19 mouse cellular contexts compared by ENCODE assay signal in genomic region chr8:13113232-13113631, GRCm38 (mm10). TPM values are rescaled to one million over a fixed set of nuclear protein-coding genes. Genes with fewer than 3 reads are reported as not detected.
"Had no signal": no experiment of that assay in that cellular context is flagged by ENCODE, and none has a peak within 500 bp of the region (broad histone marks: within the 10 kb centered on the region; RNA-seq: fewer than 3 reads in every experiment).

No protein-coding gene starts in this region.

- DNase-seq: lung, adult 18-20 months; lung, embryonic 14.5 days; lung, postnatal 10 days; lung, postnatal 4 days; midbrain, embryonic 14.5 days; retina, postnatal 1 day; right cerebral cortex, adult 18-20 months; right cerebral cortex, postnatal 25 days; right cerebral cortex, postnatal 4 days; spleen, adult 18-20 months; thymus, adult 18-20 months; thymus, postnatal 14 days; thymus, postnatal 36 days had no signal

- H3K4me3 ChIP-seq: midbrain, embryonic 10.5 days; myocyte; neural tube, embryonic 13.5 days; neural tube, embryonic 15.5 days had no signal

- ATAC-seq: midbrain, embryonic 16.5 days had no signal

- H3K4me2 ChIP-seq: lung, embryonic 14.5 days; neural tube, embryonic 13.5 days; neural tube, embryonic 15.5 days had no signal

- H3K9me3 ChIP-seq: midbrain, embryonic 10.5 days; neural tube, embryonic 13.5 days; neural tube, embryonic 15.5 days had no signal

- H3K27me3 ChIP-seq: neural tube, embryonic 13.5 days; neural tube, embryonic 15.5 days had no signal

- H3K9ac ChIP-seq: lung, embryonic 14.5 days; neural tube, embryonic 13.5 days; neural tube, embryonic 15.5 days had no signal

- H3K27ac ChIP-seq: midbrain, embryonic 10.5 days; neural tube, embryonic 13.5 days; neural tube, embryonic 15.5 days had no signal

RNA-seq across cellular contexts. Expression of gene Proz, which starts 52.5 kb away (rescaled TPM):
- total RNA-seq: megakaryocyte-erythroid progenitor cell, adult 5-6 weeks had no signal
